Mouse (Mus musculus) limb, embryonic 13.5 days (tissue): ENCODE data around the gene Gtf2h1. TPM values are rescaled to one million over a fixed set of nuclear protein-coding genes. Genes with fewer than 3 reads are reported as not detected.
"Not testable (repeated sequence)": the region's sequence is repeated elsewhere in the genome, so short reads cannot be mapped to it uniquely, and the experiment has no call there.

ENCODE experiments used
- ATAC-seq: fragments of 200-750 bp; cut with Nextera tagmentation; 2 replicates; pipeline ENCODE4 v1.8.0; 2017; ENCODE audit warnings: low read depth, moderate number of reproducible peaks, moderate TSS enrichment; ENCODE audit not compliant: low FRiP score
- H3K27ac ChIP-seq: fragments of 300-500 bp; sonication (generic); 2 replicates; pipeline ENCODE4 v1.5.1; 2015; ENCODE audit warnings: inconsistent platforms, mild to moderate bottlenecking, moderate library complexity
- H3K27me3 ChIP-seq: fragments of 300-500 bp; sonication (generic); 2 replicates; pipeline ENCODE4 v1.6.1; 2015; ENCODE audit warnings: mild to moderate bottlenecking, inconsistent platforms
- H3K36me3 ChIP-seq: fragments of 300-500 bp; sonication (generic); 2 replicates; pipeline ENCODE4 v1.6.1; 2015; ENCODE audit warnings: inconsistent platforms, mild to moderate bottlenecking, moderate library complexity
- H3K4me1 ChIP-seq: fragments of 300-500 bp; sonication (generic); 2 replicates; pipeline ENCODE4 v1.6.1; 2015; ENCODE audit warnings: inconsistent platforms
- H3K4me2 ChIP-seq: fragments of 300-500 bp; sonication (generic); replicated peaks from 2 replicates; pipeline ENCODE4 v1.6.1; 2015; ENCODE audit warnings: inconsistent platforms, mild to moderate bottlenecking, moderate library complexity
- H3K4me3 ChIP-seq: fragments of 300-500 bp; sonication (generic); 2 replicates; pipeline ENCODE4 v1.5.1; 2015; ENCODE audit warnings: moderate library complexity, mild to moderate bottlenecking, inconsistent platforms
- H3K9ac ChIP-seq: fragments of 300-500 bp; sonication (generic); 2 replicates; pipeline ENCODE4 v1.6.1; 2015; ENCODE audit warnings: mild to moderate bottlenecking, inconsistent platforms
- H3K9me3 ChIP-seq: fragments of 300-500 bp; sonication (generic); 2 replicates; pipeline ENCODE4 v1.6.1; 2016; ENCODE audit warnings: inconsistent platforms
- WGBS: fragments of 180-500 bp; shearing (Covaris S2); methylation state at CpG from one replicate; pipeline ENCODE4 v1.1.7; 2015; 5-methylcytosine and 5-hydroxymethylcytosine counted together
- polyA plus RNA-seq: library from polyadenylated mRNA; unstranded; fragments of >200 nt; fragmentation: Nextera tagmentation; extraction: Ambion mirVana; gene quantifications from 2 replicates; pipeline ENCODE4 v1.2.1, GENCODE M21; 2015

Gtf2h1 gene
- polyA plus RNA-seq, 1 experiment from 2014 or later = 56.3 TPM

GRCm38 (mm10) chr7:46796206-46796679 is 340 bp downstream of the Gtf2h1 start:
- peak overlapping the region; percentile 92 for H3K4me2 ChIP-seq
- peak overlapping the region; percentile 95 for H3K4me3 ChIP-seq
- H3K9me3 ChIP-seq = no peaks in the 10 kb centered on the region
- peaks cover 25% of the 10 kb centered on the region for H3K4me1 ChIP-seq
- H3K27ac ChIP-seq = no peak overlapping the region
- peaks cover 12% of the 10 kb centered on the region for H3K36me3 ChIP-seq
- ATAC-seq = no peak
- peak overlapping the region; percentile 89 for H3K9ac ChIP-seq
- 0% methylated on average over 31 of the region's 31 CpGs for WGBS
- no peaks in the 10 kb centered on the region for H3K27me3 ChIP-seq

- peaks cover 25% of the 10 kb centered on the region for H3K4me1 ChIP-seq
- H3K27ac ChIP-seq = no peak overlapping the region
- no peak for ATAC-seq
- peak overlapping the region; percentile 89 for H3K9ac ChIP-seq
- H3K4me2 ChIP-seq = peak overlapping the region; percentile 92
- peak overlapping the region; percentile 95 for H3K4me3 ChIP-seq
- no peaks in the 10 kb centered on the region for H3K27me3 ChIP-seq
- H3K36me3 ChIP-seq = peaks cover 16% of the 10 kb centered on the region
- WGBS = 54% methylated on average over 6 of the region's 6 CpGs
- H3K9me3 ChIP-seq = no peaks in the 10 kb centered on the region
Measured at GRCm38 (mm10) chr7:46796779-46797178, 876 bp downstream of the Gtf2h1 start.

- peaks cover 80% of the 10 kb centered on the region for H3K36me3 ChIP-seq
- no peaks in the 10 kb centered on the region for H3K9me3 ChIP-seq
- H3K9ac ChIP-seq = no peak overlapping the region
- WGBS = 96% methylated on average over 6 of the region's 6 CpGs
- no peaks in the 10 kb centered on the region for H3K27me3 ChIP-seq
- H3K27ac ChIP-seq = no peak overlapping the region
- no peak overlapping the region for H3K4me3 ChIP-seq
- no peak overlapping the region for H3K4me2 ChIP-seq
- ATAC-seq = no peak
- no peaks in the 10 kb centered on the region for H3K4me1 ChIP-seq
Measured at GRCm38 (mm10) chr7:46810325-46810724, 14.4 kb downstream of the Gtf2h1 start.

GRCm38 (mm10) chr7:46814012-46814411 is 18.1 kb downstream of the Gtf2h1 start:
- Histone ChIP-seq H3K9ac (no peak overlapping the region), H3K27me3 (no peaks in the 10 kb centered on the region), H3K4me1 (no peaks in the 10 kb centered on the region), H3K4me2 (no peak overlapping the region), H3K9me3 (no peaks in the 10 kb centered on the region), H3K36me3 (peaks cover 86% of the 10 kb centered on the region), H3K27ac (no peak overlapping the region), H3K4me3 (no peak overlapping the region)
- ATAC-seq = no peak
- 90% methylated on average over 4 of the region's 4 CpGs for WGBS

GRCm38 (mm10) chr7:46820876-46821632 is 25.2 kb downstream of the Gtf2h1 start:
- peaks cover 71% of the 10 kb centered on the region for H3K36me3 ChIP-seq
- H3K9me3 ChIP-seq, H3K4me3 ChIP-seq, H3K4me2 ChIP-seq, ATAC-seq, H3K9ac ChIP-seq, H3K27me3 ChIP-seq, H3K27ac ChIP-seq, H3K4me1 ChIP-seq: not testable (repeated sequence)
- 92% methylated on average over 15 of the region's 15 CpGs for WGBS

GRCm38 (mm10) chr7:46827046-46827802 is 31.3 kb downstream of the Gtf2h1 start:
- WGBS = 69% methylated on average over 20 of the region's 20 CpGs
- Histone ChIP-seq H3K27me3 (no peaks in the 10 kb centered on the region), H3K27ac (no peak overlapping the region), H3K36me3 (peaks cover 22% of the 10 kb centered on the region), H3K4me1 (0 out of 2 replicates have a peak, but pooled peaks cover 4% of the 10 kb centered on the region), H3K9ac (no peak overlapping the region), H3K4me3 (no peak overlapping the region), H3K4me2 (no peak overlapping the region), H3K9me3 (no peaks in the 10 kb centered on the region)
- no peak for ATAC-seq

GRCm38 (mm10) chr7:46827803-46828184 is 31.9 kb downstream of the Gtf2h1 start:
- WGBS = 67% methylated on average over 2 of the region's 2 CpGs
- no peak overlapping the region for H3K27ac ChIP-seq
- 0 out of 2 replicates have a peak, but pooled peaks cover 4% of the 10 kb centered on the region for H3K4me1 ChIP-seq
- H3K9ac ChIP-seq = no peak overlapping the region
- no peak for ATAC-seq
- peaks cover 17% of the 10 kb centered on the region for H3K36me3 ChIP-seq
- H3K27me3 ChIP-seq = no peaks in the 10 kb centered on the region
- H3K9me3 ChIP-seq = no peaks in the 10 kb centered on the region
- H3K4me2 ChIP-seq = no peak overlapping the region
- no peak overlapping the region for H3K4me3 ChIP-seq

- H3K36me3 ChIP-seq = no peaks in the 10 kb centered on the region
- no peak overlapping the region for H3K9ac ChIP-seq
- no peak overlapping the region for H3K4me2 ChIP-seq
- no peaks in the 10 kb centered on the region for H3K27me3 ChIP-seq
- no peaks in the 10 kb centered on the region for H3K9me3 ChIP-seq
- 0 out of 2 replicates have a peak, but pooled peaks cover 4% of the 10 kb centered on the region for H3K4me1 ChIP-seq
- no peak overlapping the region for H3K4me3 ChIP-seq
- no peak for ATAC-seq
- 89% methylated on average over 12 of the region's 12 CpGs for WGBS
- no peak overlapping the region for H3K27ac ChIP-seq
Measured at GRCm38 (mm10) chr7:46829911-46830310, 34.0 kb downstream of the Gtf2h1 start.

- no peaks in the 10 kb centered on the region for H3K27me3 ChIP-seq
- 63% methylated on average over 13 of the region's 13 CpGs for WGBS
- no peak for ATAC-seq
Measured at GRCm38 (mm10) chr7:46830799-46831590, 35.1 kb downstream of the Gtf2h1 start.

GRCm38 (mm10) chr7:46831693-46832092 is 35.8 kb downstream of the Gtf2h1 start:
- WGBS = 77% methylated on average over 8 of the region's 8 CpGs
- Histone ChIP-seq H3K27ac (no peak overlapping the region), H3K4me3 (no peak overlapping the region), H3K9me3 (no peaks in the 10 kb centered on the region), H3K9ac (no peak overlapping the region), H3K4me2 (no peak overlapping the region), H3K27me3 (no peaks in the 10 kb centered on the region), H3K4me1 (0 out of 2 replicates have a peak, but pooled peaks cover 4% of the 10 kb centered on the region), H3K36me3 (no peaks in the 10 kb centered on the region)
- ATAC-seq = no peak

More at GRCm38 (mm10) chr7:46830799-46831590, 35.1 kb downstream of the Gtf2h1 start:
- no peak overlapping the region for H3K4me3 ChIP-seq
- no peak overlapping the region for H3K9ac ChIP-seq
- H3K4me2 ChIP-seq = no peak overlapping the region
- no peak overlapping the region for H3K27ac ChIP-seq
- H3K4me1 ChIP-seq = 0 out of 2 replicates have a peak, but pooled peaks cover 4% of the 10 kb centered on the region
- no peaks in the 10 kb centered on the region for H3K36me3 ChIP-seq
- no peaks in the 10 kb centered on the region for H3K9me3 ChIP-seq

- WGBS = 85% methylated on average over 11 of the region's 11 CpGs
- not testable (repeated sequence) for H3K4me1 ChIP-seq, H3K9me3 ChIP-seq, H3K4me2 ChIP-seq, H3K27me3 ChIP-seq, ATAC-seq, H3K4me3 ChIP-seq, H3K9ac ChIP-seq, H3K27ac ChIP-seq, H3K36me3 ChIP-seq
Measured at GRCm38 (mm10) chr7:46832112-46832810, 36.4 kb downstream of the Gtf2h1 start.
